Comparison of ENCODE assay signal across 1 mouse cellular context in genomic region chr3:122638329-122639196, GRCm38 (mm10).
TF ChIP-seq lines count a peak whose summit lies in the region.

No protein-coding gene starts in this region.

TF ChIP-seq in CH12.LX, 34 proteins besides CTCF, POLR2A, EP300 and RAD21 (continued from another document):
- TF ChIP-seq GABPA (IDR thresholded peaks at IDR 0.05; ENCODE audit: insufficient replicate concordance, low read depth, low read length) (no peak), SMC3 (IDR thresholded peaks at IDR 0.05; ENCODE audit: low read depth, low read length) (peak; percentile 100), ZNF384 (IDR thresholded peaks at IDR 0.05; ENCODE audit: low read depth, low read length) (peak; percentile 45; the same call in 1 of the 2 replicates), JUN (IDR thresholded peaks at IDR 0.05; ENCODE audit: insufficient read depth, low read depth, low read length) (no peak), SIN3A (IDR thresholded peaks at IDR 0.05; ENCODE audit: low read length) (peak; percentile 90), MXI1 (IDR thresholded peaks at IDR 0.05; ENCODE audit: low read depth, low read length) (peak; percentile 46; the same call in 1 of the 2 replicates), ZC3H11A (IDR thresholded peaks at IDR 0.05; ENCODE audit: low read depth, low read length) (peak; percentile 99), USF1 (IDR thresholded peaks at IDR 0.05; ENCODE audit: low read depth, low read length) (no peak; the same call in 1 of the 2 replicates), MYC (IDR thresholded peaks at IDR 0.05; ENCODE audit: low read depth, low read length) (peak; percentile 87), ZKSCAN1 (IDR thresholded peaks at IDR 0.05; ENCODE audit: borderline replicate concordance, low read depth, low read length) (no peak), KAT2A (IDR thresholded peaks at IDR 0.05; ENCODE audit: insufficient replicate concordance, low read length) (no peak), RCOR1 (conservative IDR thresholded peaks at IDR 0.05; ENCODE audit: low read depth, low read length) (peak; percentile 69; the same call in 1 of the 2 replicates), MAZ (IDR thresholded peaks at IDR 0.05; ENCODE audit: low read depth, low read length) (0 out of 2 replicates have a peak, but pooled peaks have one; percentile 54), IRF4 (IDR thresholded peaks at IDR 0.05; ENCODE audit: low read depth, low read length) (peak; percentile 58), E2F4 (IDR thresholded peaks at IDR 0.05; ENCODE audit: insufficient replicate concordance, low read depth, low read length) (peak; percentile 55; the same call in 1 of the 2 replicates), TBP (conservative IDR thresholded peaks at IDR 0.05; ENCODE audit: low read depth, low read length) (no peak), CHD2 (IDR thresholded peaks at IDR 0.05; ENCODE audit: low read length) (no peak), BHLHE40 (IDR thresholded peaks at IDR 0.05; ENCODE audit: low read depth, low read length) (peak; percentile 32; the same call in 1 of the 2 replicates), ELF1 (IDR thresholded peaks at IDR 0.05; ENCODE audit: low read depth, low read length) (peak; percentile 48; the same call in 1 of the 2 replicates), CHD1 (IDR thresholded peaks at IDR 0.05; ENCODE audit: low read depth, low read length) (no peak), NELFE (IDR thresholded peaks at IDR 0.05; ENCODE audit: low read depth, low read length) (peak; percentile 96; the same call in 1 of the 2 replicates), JUND (conservative IDR thresholded peaks at IDR 0.05; ENCODE audit: low read depth, low read length) (peak; percentile 61; the same call in 1 of the 2 replicates), UBTF (IDR thresholded peaks at IDR 0.05; ENCODE audit: low read depth, low read length) (no peak), ZMIZ1 (IDR thresholded peaks at IDR 0.05; ENCODE audit: low read depth, low read length) (no peak), MEF2A (IDR thresholded peaks at IDR 0.05; ENCODE audit: borderline replicate concordance, low read depth, low read length) (peak; percentile 62)
TF ChIP-seq in CH12.LX: peak in this region for 20.
